In genomic region chr7:144634450-144634849, GRCm38 (mm10) we compare ENCODE assay signal across 11 mouse cellular contexts.
"Had no signal": no experiment of that assay in that cellular context is flagged by ENCODE, and none has a peak within 500 bp of the region (broad histone marks: within the 10 kb centered on the region; RNA-seq: fewer than 3 reads in every experiment).

No protein-coding gene starts in this region.

- DNase-seq: right cerebral cortex, adult 18-20 months; right cerebral cortex, postnatal 25 days; thymus, adult 18-20 months; thymus, postnatal 14 days had no signal

- H3K4me3 ChIP-seq: layer of hippocampus, adult 2 months; limb, embryonic 12.5 days; liver, embryonic 12.5 days; midbrain, embryonic 13.5 days; myocyte; neural tube, embryonic 15.5 days had no signal

- H3K4me1 ChIP-seq: limb, embryonic 12.5 days; liver, embryonic 12.5 days had no signal

- H3K9me3 ChIP-seq: limb, embryonic 12.5 days; liver, embryonic 12.5 days; midbrain, embryonic 13.5 days; neural tube, embryonic 15.5 days had no signal

- H3K9ac ChIP-seq: limb, embryonic 12.5 days; liver, embryonic 12.5 days; midbrain, embryonic 13.5 days; neural tube, embryonic 15.5 days had no signal

- H3K36me3 ChIP-seq: limb, embryonic 12.5 days; midbrain, embryonic 13.5 days; neural tube, embryonic 15.5 days had no signal

- H3K4me2 ChIP-seq: limb, embryonic 12.5 days; liver, embryonic 12.5 days; midbrain, embryonic 13.5 days; neural tube, embryonic 15.5 days had no signal

- H3K27ac ChIP-seq: kidney, postnatal 0 days; layer of hippocampus, adult 2 months; limb, embryonic 12.5 days; liver, embryonic 12.5 days; midbrain, embryonic 13.5 days; neural tube, embryonic 15.5 days had no signal

- ATAC-seq: liver, embryonic 12.5 days; midbrain, embryonic 13.5 days had no signal
